Mouse (Mus musculus): ENCODE results near the gene Eif3m. TPM values are rescaled to one million over a fixed set of nuclear protein-coding genes. Genes with fewer than 3 reads are reported as not detected.

Eif3m gene
- total RNA-seq, 2 experiments from 2014 or later = 256 to 295 TPM

- ATAC-seq (replicated peaks; ENCODE audit: poor library complexity, severe bottlenecking) = no peak
Observed at GRCm38 (mm10) chr2:105019457-105019856, 2.6 kb upstream of the Eif3m start.

- no peak for ATAC-seq (replicated peaks; ENCODE audit: poor library complexity, severe bottlenecking)
Observed at GRCm38 (mm10) chr2:105017802-105018201, 922 bp upstream of the Eif3m start.

- ATAC-seq (replicated peaks; ENCODE audit: poor library complexity, severe bottlenecking) = peak; percentile 73; the same call in 1 of the 2 replicates
Observed at GRCm38 (mm10) chr2:105016192-105016966, 501 bp downstream of the Eif3m start.

DNA sequence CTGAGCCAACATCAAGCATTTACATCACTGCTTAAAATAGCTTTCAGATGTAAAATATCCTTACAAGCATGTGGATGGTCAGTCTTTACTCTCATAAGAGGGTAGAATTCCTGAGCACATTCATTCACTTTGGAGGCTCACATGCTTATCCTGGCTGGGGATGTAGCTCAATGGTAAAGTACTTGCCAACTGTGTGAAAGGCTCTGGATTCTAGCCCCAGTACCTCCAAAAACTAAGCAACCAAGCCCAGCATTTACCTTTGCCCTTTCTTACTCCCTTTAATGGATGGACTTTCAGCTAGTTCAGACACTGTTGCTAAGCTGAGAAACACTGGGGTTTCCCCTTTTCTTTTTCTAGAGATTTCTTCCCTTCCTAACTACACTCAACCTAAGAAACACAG, 9.6 kb downstream of the Eif3m start:
- ATAC-seq (replicated peaks; ENCODE audit: poor library complexity, severe bottlenecking) = no peak

- peak; percentile 42 for ATAC-seq (replicated peaks; ENCODE audit: poor library complexity, severe bottlenecking)
Observed at GRCm38 (mm10) chr2:104996201-104996600, 20.7 kb downstream of the Eif3m start.

- ATAC-seq (replicated peaks; ENCODE audit: poor library complexity, severe bottlenecking) = no peak
Observed at GRCm38 (mm10) chr2:104994436-104994835, 22.4 kb downstream of the Eif3m start.

GRCm38 (mm10) chr2:104988974-104989373, 27.9 kb downstream of the Eif3m start:
- ATAC-seq (replicated peaks; ENCODE audit: poor library complexity, severe bottlenecking) = no peak

DNA sequence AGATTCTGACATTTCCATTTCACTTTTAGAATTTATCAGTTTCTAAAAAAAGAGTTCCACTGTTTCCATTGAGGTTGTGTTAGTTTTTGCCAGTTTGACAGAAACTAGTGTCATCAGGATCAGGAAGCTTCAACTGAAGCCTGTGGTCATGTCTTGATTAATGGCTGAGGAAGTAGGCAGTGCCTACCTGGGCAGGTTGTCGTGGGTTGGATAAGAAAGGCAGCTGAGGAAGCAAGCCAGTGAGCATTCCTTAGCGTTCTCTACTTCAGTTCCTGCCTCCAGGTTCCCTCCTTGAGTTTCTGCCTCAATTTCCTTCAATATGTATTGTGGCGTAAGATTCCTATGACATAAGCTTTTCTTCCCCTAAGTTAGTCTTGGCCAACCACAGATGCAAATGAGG, 31.1 kb downstream of the Eif3m start:
- ATAC-seq (replicated peaks; ENCODE audit: poor library complexity, severe bottlenecking) = peak; percentile 97

GRCm38 (mm10) chr2:104981712-104982111, 35.2 kb downstream of the Eif3m start:
- no peak for ATAC-seq (replicated peaks; ENCODE audit: poor library complexity, severe bottlenecking)

GRCm38 (mm10) chr2:104964492-104964891, 52.4 kb downstream of the Eif3m start:
- ATAC-seq (replicated peaks; ENCODE audit: poor library complexity, severe bottlenecking) = no peak

Other genes with a start within 250 kb of the Eif3m start
- gene Qser1, start 200.3 kb downstream of the Eif3m start, total RNA-seq (2014; fragmentation: Nextera tagmentation) = 44.6 and 49.0 TPM in 2 replicates
- 14.3 and 15.9 TPM in 2 replicates for gene Qser1, start 200.3 kb downstream of the Eif3m start, total RNA-seq (2017)
- 6.1 TPM in 1 of 2 replicates, not detected in the other for gene Prrg4, start 167.2 kb downstream of the Eif3m start, total RNA-seq (2014; fragmentation: Nextera tagmentation)
- gene Prrg4, start 167.2 kb downstream of the Eif3m start, total RNA-seq (2017) = 2.0 and 2.8 TPM in 2 replicates
- 16.5 TPM in 1 of 2 replicates, not detected in the other for gene Ccdc73, start 149.3 kb downstream of the Eif3m start, total RNA-seq (2014; fragmentation: Nextera tagmentation)
- gene Ccdc73, start 149.3 kb downstream of the Eif3m start, total RNA-seq (2017) = 12.8 and 18.1 TPM in 2 replicates
- gene Gm11060, start 74.9 kb upstream of the Eif3m start, total RNA-seq (2014; fragmentation: Nextera tagmentation) = not detected in 2 replicates
- not detected in 2 replicates for gene Gm11060, start 74.9 kb upstream of the Eif3m start, total RNA-seq (2017)
- not detected in 2 replicates for gene Wt1, start 109.4 kb upstream of the Eif3m start, total RNA-seq (2014; fragmentation: Nextera tagmentation)
- not detected in 2 replicates for gene Wt1, start 109.4 kb upstream of the Eif3m start, total RNA-seq (2017)
- 3.6 and 5.5 TPM in 2 replicates for gene Them7, start 207.2 kb upstream of the Eif3m start, total RNA-seq (2014; fragmentation: Nextera tagmentation)
- gene Them7, start 207.2 kb upstream of the Eif3m start, total RNA-seq (2017) = 2.1 and 3.3 TPM in 2 replicates

Data from granulocyte monocyte progenitor cell, adult 5-6 weeks (primary cell).